Mouse (Mus musculus) C2C12 (cell line): Measurements from ENCODE around the gene Sept1.

Experiments used
- CTCF ChIP-seq: IDR thresholded peaks from one replicate; pipeline ENCODE4 v1.5.1; 2011; ENCODE audit not compliant: control insufficient read depth, insufficient read depth, insufficient read length
- MAX ChIP-seq: IDR thresholded peaks from one replicate; pipeline ENCODE4 v1.6.1; 2011; ENCODE audit warnings: mild to moderate bottlenecking, control low read depth
- MYOG ChIP-seq: IDR thresholded peaks from one replicate; pipeline ENCODE4 v1.6.1; 2011; ENCODE audit not compliant: control insufficient read depth, insufficient read length; ENCODE audit errors: extremely low read depth
- USF1 ChIP-seq: IDR thresholded peaks from one replicate; pipeline ENCODE4 v1.6.1; 2011; ENCODE audit warnings: low read depth, mild to moderate bottlenecking, control low read depth, moderate library complexity

GRCm38 (mm10) chr7:127208295-127208552 is 24.7 kb downstream of the Sept1 start, which contains the start of gene Tbc1d10b:
- no peak for TF ChIP-seq MAX
- no peak for TF ChIP-seq CTCF
- TF ChIP-seq MYOG = no peak
- TF ChIP-seq USF1 = no peak
